Mouse (Mus musculus): ENCODE data around the gene Dusp7.

- no peak for TF ChIP-seq CTCF (IDR thresholded peaks at IDR 0.05)
- no peak for TF ChIP-seq EP300 (IDR thresholded peaks at IDR 0.05)
Measured at GRCm38 (mm10) chr9:106359297-106359696, 9.1 kb upstream of the Dusp7 start.

All from lung, postnatal 0 days (tissue).